Comparison of ENCODE assay signal across 8 mouse cellular contexts in the genomic region with DNA sequence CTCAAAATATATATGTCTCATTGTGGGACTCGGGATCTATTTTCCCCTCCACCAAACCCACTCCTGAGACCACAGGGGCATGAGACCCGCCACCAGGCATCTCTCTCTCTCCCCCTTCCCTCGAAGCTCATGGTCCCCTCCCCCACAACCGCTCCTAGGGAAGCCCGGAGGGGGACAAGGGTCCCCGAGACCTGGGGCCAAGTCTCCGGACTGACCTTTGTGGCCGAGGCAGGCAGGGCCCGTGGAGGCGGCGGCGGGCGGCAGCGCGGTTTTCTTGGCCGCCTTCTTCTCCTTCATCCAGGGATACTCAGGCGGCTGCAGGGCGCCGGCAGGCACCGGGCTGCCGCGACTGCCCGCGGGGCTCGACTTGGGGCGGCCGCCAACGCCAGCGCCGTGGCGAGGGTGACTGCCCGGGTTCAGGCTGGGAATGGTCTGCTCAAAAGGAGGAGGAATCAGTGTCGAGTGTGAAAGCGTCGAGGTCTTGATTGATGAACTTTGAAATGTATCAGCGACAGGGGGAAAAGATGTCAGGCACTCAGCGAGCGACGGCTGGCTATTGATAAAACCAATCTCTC. TPM values are rescaled to one million over a fixed set of nuclear protein-coding genes. Genes with fewer than 3 reads are reported as not detected.
DNase-seq lines count a peak whose midpoint lies in the region; ATAC-seq lines count a peak whose summit lies in the region.

No protein-coding gene starts in this region.

- ATAC-seq in forebrain, embryonic 15.5 days (replicated peaks), result no peak
- 0 out of 2 replicates have a peak, but pooled peaks have one; percentile 9 for ATAC-seq in intestine, embryonic 14.5 days (replicated peaks; ENCODE audit: low FRiP score, low TSS enrichment, low read depth)
- peak; percentile 31; the same call in 1 of the 2 replicates for ATAC-seq in lung, embryonic 15.5 days (ENCODE audit: borderline replicate concordance, extremely low read depth, low FRiP score, low TSS enrichment)
- no peak for ATAC-seq in forebrain, embryonic 14.5 days

- no peaks in the 10 kb centered on the region for H3K36me3 ChIP-seq in forebrain, embryonic 10.5 days (replicated peaks)
- H3K36me3 ChIP-seq in forebrain, embryonic 15.5 days, result no peaks in the 10 kb centered on the region
- H3K36me3 ChIP-seq in intestine, embryonic 14.5 days (ENCODE audit: control insufficient read depth, insufficient read depth, low read length), result peaks cover 4% of the 10 kb centered on the region; the same call in 1 of the 2 replicates
- H3K36me3 ChIP-seq in lung, embryonic 15.5 days, result no peaks in the 10 kb centered on the region
- no peaks in the 10 kb centered on the region for H3K36me3 ChIP-seq in forebrain, embryonic 14.5 days (ENCODE audit: control insufficient read depth, insufficient read depth, low read length)

- H3K4me1 ChIP-seq in forebrain, embryonic 10.5 days, result peaks cover 19% of the 10 kb centered on the region
- H3K4me1 ChIP-seq in forebrain, embryonic 15.5 days, result no peaks in the 10 kb centered on the region
- peaks cover 44% of the 10 kb centered on the region for H3K4me1 ChIP-seq in intestine, embryonic 14.5 days (replicated peaks; ENCODE audit: control insufficient read depth, insufficient read depth, low read length)
- peaks cover 13% of the 10 kb centered on the region; the same call in 1 of the 2 replicates for H3K4me1 ChIP-seq in lung, embryonic 15.5 days
- H3K4me1 ChIP-seq in forebrain, embryonic 14.5 days (ENCODE audit: control insufficient read depth, insufficient read depth, low read length), result no peaks in the 10 kb centered on the region

- peaks cover 100% of the 10 kb centered on the region for H3K27me3 ChIP-seq in forebrain, embryonic 10.5 days (ENCODE audit: poor library complexity, severe bottlenecking)
- peaks cover 94% of the 10 kb centered on the region for H3K27me3 ChIP-seq in forebrain, embryonic 15.5 days
- 0 out of 2 replicates have a peak, but pooled peaks cover 8% of the 10 kb centered on the region for H3K27me3 ChIP-seq in intestine, embryonic 14.5 days (replicated peaks; ENCODE audit: control insufficient read depth, insufficient read depth, low read length)
- H3K27me3 ChIP-seq in lung, embryonic 15.5 days, result peaks cover 63% of the 10 kb centered on the region; the same call in 1 of the 2 replicates
- peaks cover 94% of the 10 kb centered on the region for H3K27me3 ChIP-seq in forebrain, embryonic 14.5 days (replicated peaks; ENCODE audit: control insufficient read depth, insufficient read depth, low read length)

- DNase-seq in forebrain, embryonic 10.5 days (ENCODE audit: extremely low spot score, low spot score), result peak; percentile 63
- DNase-seq in R1 (ENCODE audit: low read depth, low spot score), result peak; percentile 25
- DNase-seq in intestine, embryonic 14.5 days (ENCODE audit: low spot score), result peak; percentile 83
- no peak for DNase-seq in cerebellum, adult 9-11 months
- DNase-seq in spleen, adult 12 weeks (ENCODE audit: low spot score), result no peak
- DNase-seq in forebrain, embryonic 14.5 days (ENCODE audit: low spot score), result no peak

- no peaks in the 10 kb centered on the region for H3K9me3 ChIP-seq in forebrain, embryonic 10.5 days
- no peaks in the 10 kb centered on the region for H3K9me3 ChIP-seq in forebrain, embryonic 15.5 days
- H3K9me3 ChIP-seq in intestine, embryonic 14.5 days (ENCODE audit: control insufficient read depth, low read length), result no peaks in the 10 kb centered on the region
- H3K9me3 ChIP-seq in lung, embryonic 15.5 days, result no peaks in the 10 kb centered on the region
- H3K9me3 ChIP-seq in forebrain, embryonic 14.5 days (replicated peaks; ENCODE audit: control insufficient read depth, low read length), result no peaks in the 10 kb centered on the region

- no peak overlapping the region for H3K4me2 ChIP-seq in forebrain, embryonic 15.5 days (replicated peaks)
- peak overlapping the region; percentile 70 for H3K4me2 ChIP-seq in intestine, embryonic 14.5 days (ENCODE audit: low read length)
- peak overlapping the region; percentile 90 for H3K4me2 ChIP-seq in lung, embryonic 15.5 days
- H3K4me2 ChIP-seq in forebrain, embryonic 14.5 days (ENCODE audit: low read length), result no peak overlapping the region

- no peak overlapping the region for H3K9ac ChIP-seq in forebrain, embryonic 15.5 days (replicated peaks)
- H3K9ac ChIP-seq in intestine, embryonic 14.5 days (ENCODE audit: low read length), result peak overlapping the region; percentile 87
- peak overlapping the region; percentile 64 for H3K9ac ChIP-seq in lung, embryonic 15.5 days
- H3K9ac ChIP-seq in forebrain, embryonic 14.5 days (ENCODE audit: low read length), result no peak overlapping the region

- no peak overlapping the region for H3K27ac ChIP-seq in forebrain, embryonic 10.5 days
- H3K27ac ChIP-seq in forebrain, embryonic 15.5 days (replicated peaks), result no peak overlapping the region
- peak overlapping the region; percentile 95 for H3K27ac ChIP-seq in intestine, embryonic 14.5 days (ENCODE audit: low read depth)
- peak overlapping the region; percentile 98 for H3K27ac ChIP-seq in lung, embryonic 15.5 days
- no peak overlapping the region for H3K27ac ChIP-seq in forebrain, embryonic 14.5 days (ENCODE audit: low read depth, low read length)

- no peak overlapping the region; the same call in 1 of the 2 replicates for H3K4me3 ChIP-seq in forebrain, embryonic 10.5 days
- no peak overlapping the region for H3K4me3 ChIP-seq in forebrain, embryonic 15.5 days
- peak overlapping the region; percentile 59 for H3K4me3 ChIP-seq in intestine, embryonic 14.5 days (ENCODE audit: low read depth, low read length)
- H3K4me3 ChIP-seq in lung, embryonic 15.5 days, result peak overlapping the region; percentile 52
- H3K4me3 ChIP-seq in forebrain, embryonic 14.5 days (ENCODE audit: low read depth, low read length), result no peak overlapping the region

- WGBS in forebrain, embryonic 10.5 days, result under 1% methylated on average over 39 of the region's 39 CpGs
- under 1% methylated on average over 39 of the region's 39 CpGs for WGBS in forebrain, embryonic 15.5 days
- WGBS in intestine, embryonic 14.5 days, result 4% methylated on average over 39 of the region's 39 CpGs
- under 1% methylated on average over 38 of the region's 39 CpGs for WGBS in lung, embryonic 15.5 days
- WGBS in forebrain, embryonic 14.5 days, result under 1% methylated on average over 39 of the region's 39 CpGs

RNA-seq across cellular contexts. Expression of a gene that starts 0.5 kb away (rescaled TPM):
- polyA plus RNA-seq in forebrain, embryonic 10.5 days (2016; fragmentation: Nextera tagmentation; extraction: Ambion mirVana), result not detected in 2 replicates
- not detected in 2 replicates for polyA plus RNA-seq in forebrain, embryonic 15.5 days (2015; fragmentation: Nextera tagmentation; extraction: Ambion mirVana)
- 10.1 and 10.8 TPM in 2 replicates for polyA plus RNA-seq in intestine, embryonic 14.5 days (2014; fragmentation: Nextera tagmentation; extraction: Ambion mirVana)
- polyA plus RNA-seq in lung, embryonic 15.5 days (2015; fragmentation: Nextera tagmentation; extraction: Ambion mirVana), result 11.4 and 13.0 TPM in 2 replicates
- polyA plus RNA-seq in forebrain, embryonic 14.5 days (2014; fragmentation: Nextera tagmentation; extraction: Ambion mirVana), result not detected in 2 replicates

RNA-seq across cellular contexts. Expression of a gene that starts 6.0 kb away (rescaled TPM):
- not detected in 2 replicates for polyA plus RNA-seq in forebrain, embryonic 10.5 days (2016; fragmentation: Nextera tagmentation; extraction: Ambion mirVana)
- polyA plus RNA-seq in forebrain, embryonic 15.5 days (2015; fragmentation: Nextera tagmentation; extraction: Ambion mirVana), result not detected in 2 replicates
- 1.2 and 1.4 TPM in 2 replicates for polyA plus RNA-seq in intestine, embryonic 14.5 days (2014; fragmentation: Nextera tagmentation; extraction: Ambion mirVana)
- 1.3 and 1.4 TPM in 2 replicates for polyA plus RNA-seq in lung, embryonic 15.5 days (2015; fragmentation: Nextera tagmentation; extraction: Ambion mirVana)
- polyA plus RNA-seq in forebrain, embryonic 14.5 days (2014; fragmentation: Nextera tagmentation; extraction: Ambion mirVana), result not detected in 2 replicates

RNA-seq across cellular contexts. Expression of a gene that starts 13.2 kb away (rescaled TPM):
- not detected in 2 replicates for polyA plus RNA-seq in forebrain, embryonic 10.5 days (2016; fragmentation: Nextera tagmentation; extraction: Ambion mirVana)
- not detected in 2 replicates for polyA plus RNA-seq in forebrain, embryonic 15.5 days (2015; fragmentation: Nextera tagmentation; extraction: Ambion mirVana)
- 2.5 and 2.8 TPM in 2 replicates for polyA plus RNA-seq in intestine, embryonic 14.5 days (2014; fragmentation: Nextera tagmentation; extraction: Ambion mirVana)
- 2.1 and 2.3 TPM in 2 replicates for polyA plus RNA-seq in lung, embryonic 15.5 days (2015; fragmentation: Nextera tagmentation; extraction: Ambion mirVana)
- polyA plus RNA-seq in forebrain, embryonic 14.5 days (2014; fragmentation: Nextera tagmentation; extraction: Ambion mirVana), result not detected in 2 replicates

RNA-seq across cellular contexts. Expression of a gene that starts 27.4 kb away (rescaled TPM):
- not detected in 2 replicates for polyA plus RNA-seq in forebrain, embryonic 10.5 days (2016; fragmentation: Nextera tagmentation; extraction: Ambion mirVana)
- polyA plus RNA-seq in forebrain, embryonic 15.5 days (2015; fragmentation: Nextera tagmentation; extraction: Ambion mirVana), result not detected in 2 replicates
- polyA plus RNA-seq in intestine, embryonic 14.5 days (2014; fragmentation: Nextera tagmentation; extraction: Ambion mirVana), result 7.5 and 7.7 TPM in 2 replicates
- 4.1 and 4.2 TPM in 2 replicates for polyA plus RNA-seq in lung, embryonic 15.5 days (2015; fragmentation: Nextera tagmentation; extraction: Ambion mirVana)
- polyA plus RNA-seq in forebrain, embryonic 14.5 days (2014; fragmentation: Nextera tagmentation; extraction: Ambion mirVana), result not detected in 2 replicates

RNA-seq across cellular contexts. Expression of a gene that starts 40.2 kb away (rescaled TPM):
- not detected in 2 replicates for polyA plus RNA-seq in forebrain, embryonic 10.5 days (2016; fragmentation: Nextera tagmentation; extraction: Ambion mirVana)
- polyA plus RNA-seq in forebrain, embryonic 15.5 days (2015; fragmentation: Nextera tagmentation; extraction: Ambion mirVana), result not detected in 2 replicates
- 30.1 and 34.1 TPM in 2 replicates for polyA plus RNA-seq in intestine, embryonic 14.5 days (2014; fragmentation: Nextera tagmentation; extraction: Ambion mirVana)
- polyA plus RNA-seq in lung, embryonic 15.5 days (2015; fragmentation: Nextera tagmentation; extraction: Ambion mirVana), result 48.2 and 48.7 TPM in 2 replicates
- polyA plus RNA-seq in forebrain, embryonic 14.5 days (2014; fragmentation: Nextera tagmentation; extraction: Ambion mirVana), result 0.26 TPM in 1 of 2 replicates, not detected in the other

Comparison
In these comparisons a context has a peak if more than half of its experiments do, and no peak if none do; other contexts are left out.
1. DNase-seq: peak in forebrain, embryonic 10.5 days (single experiment), R1 (single experiment) and intestine, embryonic 14.5 days (single experiment); none in cerebellum, adult 9-11 months (single experiment), spleen, adult 12 weeks (single experiment) and forebrain, embryonic 14.5 days (single experiment).
2. H3K27ac ChIP-seq: peak in intestine, embryonic 14.5 days (single experiment) and lung, embryonic 15.5 days (single experiment); none in forebrain, embryonic 10.5 days (single experiment), forebrain, embryonic 15.5 days (single experiment) and forebrain, embryonic 14.5 days (single experiment).
3. H3K4me3 ChIP-seq: peak in intestine, embryonic 14.5 days (single experiment) and lung, embryonic 15.5 days (single experiment); none in forebrain, embryonic 10.5 days (single experiment), forebrain, embryonic 15.5 days (single experiment) and forebrain, embryonic 14.5 days (single experiment).
4. ATAC-seq: peak in intestine, embryonic 14.5 days (single experiment) and lung, embryonic 15.5 days (single experiment); none in forebrain, embryonic 15.5 days (single experiment) and forebrain, embryonic 14.5 days (single experiment).
5. H3K4me2 ChIP-seq: peak in intestine, embryonic 14.5 days (single experiment) and lung, embryonic 15.5 days (single experiment); none in forebrain, embryonic 15.5 days (single experiment) and forebrain, embryonic 14.5 days (single experiment).
6. H3K9ac ChIP-seq: peak in intestine, embryonic 14.5 days (single experiment) and lung, embryonic 15.5 days (single experiment); none in forebrain, embryonic 15.5 days (single experiment) and forebrain, embryonic 14.5 days (single experiment).
7. RNA of a gene that starts 0.5 kb away (polyA plus RNA-seq): 11.4 to 13.0 TPM in lung, embryonic 15.5 days and 10.1 to 10.8 TPM in intestine, embryonic 14.5 days; not detected in forebrain, embryonic 10.5 days, not detected in forebrain, embryonic 15.5 days and not detected in forebrain, embryonic 14.5 days; every median in the first group is over 10 times any median in the second.